In genomic region chr2:30872669-30873068, GRCm38 (mm10) we compare ENCODE assay signal across 18 mouse cellular contexts. TPM values are rescaled to one million over a fixed set of nuclear protein-coding genes. Genes with fewer than 3 reads are reported as not detected.
DNase-seq lines count a peak whose midpoint lies in the region; ATAC-seq lines count a peak whose summit lies in the region.
"Had no signal": no experiment of that assay in that cellular context is flagged by ENCODE, and none has a peak within 500 bp of the region (broad histone marks: within the 10 kb centered on the region; RNA-seq: fewer than 3 reads in every experiment).

No protein-coding gene starts in this region.

- no peak for ATAC-seq in forebrain, embryonic 14.5 days
- ATAC-seq in forebrain, embryonic 16.5 days, result no peak
- ATAC-seq in hindbrain, embryonic 11.5 days (ENCODE audit: low FRiP score), result no peak
- ATAC-seq in hindbrain, embryonic 16.5 days, result no peak
- ATAC-seq in embryonic facial prominence, embryonic 11.5 days (replicated peaks; ENCODE audit: insufficient number of reproducible peaks, low FRiP score, low TSS enrichment, low read depth), result 0 out of 2 replicates have a peak, but pooled peaks have one; percentile 40
- peak; percentile 53 for ATAC-seq in limb, embryonic 13.5 days (ENCODE audit: low FRiP score, low read depth)
- no peak for ATAC-seq in CD4-positive, CD25-positive, alpha-beta regulatory T cell, adult 4 months
- ATAC-seq: hindbrain, postnatal 0 days had no signal

- peaks cover 14% of the 10 kb centered on the region; the same call in 1 of the 2 replicates for H3K4me1 ChIP-seq in forebrain, embryonic 14.5 days (ENCODE audit: control insufficient read depth, insufficient read depth, low read length)
- H3K4me1 ChIP-seq in forebrain, embryonic 16.5 days (replicated peaks; ENCODE audit: control insufficient read depth, insufficient read depth, low read length), result peaks cover 16% of the 10 kb centered on the region
- peaks cover 2% of the 10 kb centered on the region; the same call in 1 of the 2 replicates for H3K4me1 ChIP-seq in hindbrain, embryonic 11.5 days (replicated peaks; ENCODE audit: control insufficient read depth, insufficient read depth, low read length)
- H3K4me1 ChIP-seq in hindbrain, embryonic 16.5 days (ENCODE audit: control insufficient read depth, insufficient read depth, low read depth, low read length), result peaks cover 2% of the 10 kb centered on the region; the same call in 1 of the 2 replicates
- peaks cover 24% of the 10 kb centered on the region for H3K4me1 ChIP-seq in embryonic facial prominence, embryonic 11.5 days (ENCODE audit: control insufficient read depth, insufficient read depth, low read length)
- H3K4me1 ChIP-seq in limb, embryonic 13.5 days, result peaks cover 72% of the 10 kb centered on the region

- peak; percentile 19 for DNase-seq in forebrain, embryonic 14.5 days (ENCODE audit: low spot score)
- DNase-seq in hindbrain, embryonic 11.5 days (ENCODE audit: low spot score), result no peak
- peak; percentile 90 for DNase-seq in embryonic facial prominence, embryonic 11.5 days (ENCODE audit: low spot score)
- no peak for DNase-seq in layer of hippocampus, postnatal 14 days (ENCODE audit: low spot score in 2 of 2)
- DNase-seq: adrenal gland, postnatal 25 days; B cell, adult 2 months; cerebellum, postnatal 25 days; gastrocnemius, postnatal 25 days; kidney, adult 8-10 months; right cerebral cortex, postnatal 25 days; thymus, adult 18-20 months had no signal

- H3K27me3 ChIP-seq in forebrain, embryonic 14.5 days (replicated peaks; ENCODE audit: control insufficient read depth, insufficient read depth, low read length), result no peaks in the 10 kb centered on the region
- H3K27me3 ChIP-seq in forebrain, embryonic 16.5 days (replicated peaks; ENCODE audit: control insufficient read depth, insufficient read depth, low read length), result no peaks in the 10 kb centered on the region
- no peaks in the 10 kb centered on the region for H3K27me3 ChIP-seq in hindbrain, embryonic 11.5 days (ENCODE audit: control insufficient read depth, insufficient read depth, low read length)
- H3K27me3 ChIP-seq in hindbrain, embryonic 16.5 days (replicated peaks; ENCODE audit: control insufficient read depth, insufficient read depth, low read length), result no peaks in the 10 kb centered on the region
- H3K27me3 ChIP-seq in embryonic facial prominence, embryonic 11.5 days (ENCODE audit: control insufficient read depth, insufficient read depth, low read length), result no peaks in the 10 kb centered on the region
- no peaks in the 10 kb centered on the region for H3K27me3 ChIP-seq in limb, embryonic 13.5 days

- H3K4me3 ChIP-seq in forebrain, embryonic 14.5 days (ENCODE audit: low read depth, low read length), result no peak overlapping the region
- no peak overlapping the region for H3K4me3 ChIP-seq in forebrain, embryonic 16.5 days (replicated peaks; ENCODE audit: low read length)
- H3K4me3 ChIP-seq in hindbrain, embryonic 11.5 days (ENCODE audit: low read depth, low read length), result no peak overlapping the region
- no peak overlapping the region for H3K4me3 ChIP-seq in hindbrain, embryonic 16.5 days (ENCODE audit: low read length)
- H3K4me3 ChIP-seq in embryonic facial prominence, embryonic 11.5 days (ENCODE audit: low read depth, low read length), result no peak overlapping the region
- no peak overlapping the region for H3K4me3 ChIP-seq in limb, embryonic 13.5 days
- H3K4me3 ChIP-seq: midbrain, embryonic 10.5 days; myocyte had no signal

- H3K36me3 ChIP-seq in forebrain, embryonic 14.5 days (ENCODE audit: control insufficient read depth, insufficient read depth, low read length), result no peaks in the 10 kb centered on the region
- H3K36me3 ChIP-seq in forebrain, embryonic 16.5 days (ENCODE audit: control insufficient read depth, insufficient read depth), result no peaks in the 10 kb centered on the region
- no peaks in the 10 kb centered on the region for H3K36me3 ChIP-seq in hindbrain, embryonic 11.5 days (ENCODE audit: control insufficient read depth, insufficient read depth, low read length)
- no peaks in the 10 kb centered on the region for H3K36me3 ChIP-seq in hindbrain, embryonic 16.5 days (ENCODE audit: control insufficient read depth, insufficient read depth, low read length)
- no peaks in the 10 kb centered on the region for H3K36me3 ChIP-seq in embryonic facial prominence, embryonic 11.5 days (replicated peaks; ENCODE audit: control insufficient read depth, insufficient read depth, low read depth, low read length)
- H3K36me3 ChIP-seq in limb, embryonic 13.5 days, result peaks cover 9% of the 10 kb centered on the region; the same call in 1 of the 2 replicates
- H3K36me3 ChIP-seq: midbrain, embryonic 10.5 days had no signal

- no peak overlapping the region for H3K9ac ChIP-seq in forebrain, embryonic 14.5 days (ENCODE audit: low read length)
- H3K9ac ChIP-seq in forebrain, embryonic 16.5 days (replicated peaks; ENCODE audit: low read depth, low read length), result no peak overlapping the region
- H3K9ac ChIP-seq in hindbrain, embryonic 11.5 days (ENCODE audit: low read depth, low read length), result no peak overlapping the region
- no peak overlapping the region for H3K9ac ChIP-seq in hindbrain, embryonic 16.5 days (ENCODE audit: low read depth, low read length)
- H3K9ac ChIP-seq in embryonic facial prominence, embryonic 11.5 days (replicated peaks; ENCODE audit: low read length), result peak overlapping the region; percentile 22; the same call in 1 of the 2 replicates
- H3K9ac ChIP-seq in limb, embryonic 13.5 days, result peak overlapping the region; percentile 55

- no peak overlapping the region for H3K4me2 ChIP-seq in forebrain, embryonic 14.5 days (ENCODE audit: low read length)
- H3K4me2 ChIP-seq in forebrain, embryonic 16.5 days (ENCODE audit: low read length), result no peak overlapping the region
- H3K4me2 ChIP-seq in hindbrain, embryonic 11.5 days (replicated peaks; ENCODE audit: low read depth, low read length), result no peak overlapping the region
- no peak overlapping the region for H3K4me2 ChIP-seq in hindbrain, embryonic 16.5 days (ENCODE audit: low read length)
- H3K4me2 ChIP-seq in embryonic facial prominence, embryonic 11.5 days (ENCODE audit: low read depth, low read length), result no peak overlapping the region
- H3K4me2 ChIP-seq in limb, embryonic 13.5 days (replicated peaks), result peak overlapping the region; percentile 32; the same call in 1 of the 2 replicates

- H3K27ac ChIP-seq in forebrain, embryonic 14.5 days (ENCODE audit: low read depth, low read length), result no peak overlapping the region
- H3K27ac ChIP-seq in forebrain, embryonic 16.5 days (ENCODE audit: low read length), result no peak overlapping the region
- peak overlapping the region; percentile 6; the same call in 1 of the 2 replicates for H3K27ac ChIP-seq in hindbrain, embryonic 11.5 days (ENCODE audit: low read depth, low read length)
- no peak overlapping the region for H3K27ac ChIP-seq in hindbrain, embryonic 16.5 days (ENCODE audit: low read depth, low read length)
- peak overlapping the region; percentile 86 for H3K27ac ChIP-seq in embryonic facial prominence, embryonic 11.5 days (replicated peaks; ENCODE audit: low read depth, low read length)
- H3K27ac ChIP-seq in limb, embryonic 13.5 days, result peak overlapping the region; percentile 93
- H3K27ac ChIP-seq: hindbrain, postnatal 0 days; midbrain, embryonic 10.5 days had no signal

- no peaks in the 10 kb centered on the region for H3K9me3 ChIP-seq in forebrain, embryonic 14.5 days (replicated peaks; ENCODE audit: control insufficient read depth, low read length)
- H3K9me3 ChIP-seq in forebrain, embryonic 16.5 days (ENCODE audit: control insufficient read depth, low read length), result no peaks in the 10 kb centered on the region
- H3K9me3 ChIP-seq in hindbrain, embryonic 11.5 days (ENCODE audit: control insufficient read depth, low read length), result no peaks in the 10 kb centered on the region
- no peaks in the 10 kb centered on the region for H3K9me3 ChIP-seq in hindbrain, embryonic 16.5 days (ENCODE audit: control insufficient read depth, low read length)
- H3K9me3 ChIP-seq in embryonic facial prominence, embryonic 11.5 days (replicated peaks; ENCODE audit: control insufficient read depth, low read length), result no peaks in the 10 kb centered on the region
- no peaks in the 10 kb centered on the region for H3K9me3 ChIP-seq in limb, embryonic 13.5 days
- H3K9me3 ChIP-seq: midbrain, embryonic 10.5 days had no signal

- WGBS in forebrain, embryonic 14.5 days, result 73% methylated on average over 6 of the region's 6 CpGs
- 64% methylated on average over 6 of the region's 6 CpGs for WGBS in forebrain, embryonic 16.5 days
- WGBS in hindbrain, embryonic 11.5 days, result 82% methylated on average over 6 of the region's 6 CpGs
- 79% methylated on average over 6 of the region's 6 CpGs for WGBS in hindbrain, embryonic 16.5 days
- whole genome bisulfite sequencing in embryonic facial prominence, embryonic 11.5 days, result 53% methylated on average over 6 of the region's 6 CpGs
- 12% methylated on average over 6 of the region's 6 CpGs for WGBS in limb, embryonic 13.5 days

RNA-seq across cellular contexts. Expression of gene Prrx2, which starts 37.9 kb away (rescaled TPM):
- 2.9 and 3.0 TPM in 2 replicates for polyA plus RNA-seq in forebrain, embryonic 14.5 days (2014; fragmentation: Nextera tagmentation; extraction: Ambion mirVana)
- 1.9 and 4.0 TPM in 2 replicates for polyA plus RNA-seq in forebrain, embryonic 16.5 days (2015; fragmentation: Nextera tagmentation; extraction: Ambion mirVana)
- 36.7 and 39.7 TPM in 2 replicates for polyA plus RNA-seq in hindbrain, embryonic 11.5 days (2014; fragmentation: Nextera tagmentation; extraction: Ambion mirVana)
- polyA plus RNA-seq in hindbrain, embryonic 16.5 days (2015; fragmentation: Nextera tagmentation; extraction: Ambion mirVana), result 2.3 and 2.5 TPM in 2 replicates
- 106 and 109 TPM in 2 replicates for polyA plus RNA-seq in embryonic facial prominence, embryonic 11.5 days (2014; fragmentation: Nextera tagmentation; extraction: Ambion mirVana)
- 93.6 and 102 TPM in 2 replicates for polyA plus RNA-seq in limb, embryonic 13.5 days (2015; fragmentation: Nextera tagmentation; extraction: Ambion mirVana)
- total RNA-seq in layer of hippocampus, postnatal 14 days (2021), result 1 to 10 TPM; 2.9 to 5.0 TPM
- not detected for polyA plus RNA-seq in CD4-positive, CD25-positive, alpha-beta regulatory T cell, adult 4 months (2017; shearing (Covaris generic))

RNA-seq across cellular contexts. Expression of gene Asb6, which starts 42.5 kb away (rescaled TPM):
- 35.9 and 39.9 TPM in 2 replicates for polyA plus RNA-seq in forebrain, embryonic 14.5 days (2014; fragmentation: Nextera tagmentation; extraction: Ambion mirVana)
- 41.2 and 47.2 TPM in 2 replicates for polyA plus RNA-seq in forebrain, embryonic 16.5 days (2015; fragmentation: Nextera tagmentation; extraction: Ambion mirVana)
- polyA plus RNA-seq in hindbrain, embryonic 11.5 days (2014; fragmentation: Nextera tagmentation; extraction: Ambion mirVana), result 26.0 and 28.5 TPM in 2 replicates
- 44.9 and 47.2 TPM in 2 replicates for polyA plus RNA-seq in hindbrain, embryonic 16.5 days (2015; fragmentation: Nextera tagmentation; extraction: Ambion mirVana)
- 27.6 and 35.7 TPM in 2 replicates for polyA plus RNA-seq in embryonic facial prominence, embryonic 11.5 days (2014; fragmentation: Nextera tagmentation; extraction: Ambion mirVana)
- 38.7 and 39.2 TPM in 2 replicates for polyA plus RNA-seq in limb, embryonic 13.5 days (2015; fragmentation: Nextera tagmentation; extraction: Ambion mirVana)
- 10 to 100 TPM; 33.7 to 34.9 TPM for total RNA-seq in layer of hippocampus, postnatal 14 days (2021)
- 10 to 100 TPM; 33.1 to 65.6 TPM for polyA plus RNA-seq in CD4-positive, CD25-positive, alpha-beta regulatory T cell, adult 4 months (2017; shearing (Covaris generic))

RNA-seq across cellular contexts. Expression of gene Ptges, which starts 57.0 kb away (rescaled TPM):
- polyA plus RNA-seq in forebrain, embryonic 14.5 days (2014; fragmentation: Nextera tagmentation; extraction: Ambion mirVana), result 2.6 and 3.3 TPM in 2 replicates
- 3.3 and 4.4 TPM in 2 replicates for polyA plus RNA-seq in forebrain, embryonic 16.5 days (2015; fragmentation: Nextera tagmentation; extraction: Ambion mirVana)
- polyA plus RNA-seq in hindbrain, embryonic 11.5 days (2014; fragmentation: Nextera tagmentation; extraction: Ambion mirVana), result 5.5 and 5.6 TPM in 2 replicates
- polyA plus RNA-seq in hindbrain, embryonic 16.5 days (2015; fragmentation: Nextera tagmentation; extraction: Ambion mirVana), result 6.3 and 6.9 TPM in 2 replicates
- 9.1 and 9.3 TPM in 2 replicates for polyA plus RNA-seq in embryonic facial prominence, embryonic 11.5 days (2014; fragmentation: Nextera tagmentation; extraction: Ambion mirVana)
- 14.1 and 16.4 TPM in 2 replicates for polyA plus RNA-seq in limb, embryonic 13.5 days (2015; fragmentation: Nextera tagmentation; extraction: Ambion mirVana)
- total RNA-seq in layer of hippocampus, postnatal 14 days (2021), result 1 to 10 TPM; 4.4 to 5.8 TPM
- polyA plus RNA-seq in CD4-positive, CD25-positive, alpha-beta regulatory T cell, adult 4 months (2017; shearing (Covaris generic)), result not detected

Comparison
In these comparisons a context has a peak if more than half of its experiments do, and no peak if none do; other contexts are left out.
1. H3K27ac ChIP-seq: peak in hindbrain, embryonic 11.5 days (single experiment), embryonic facial prominence, embryonic 11.5 days (single experiment) and limb, embryonic 13.5 days (single experiment); none in forebrain, embryonic 14.5 days (single experiment), forebrain, embryonic 16.5 days (single experiment) and hindbrain, embryonic 16.5 days (single experiment).
2. ATAC-seq: peak in embryonic facial prominence, embryonic 11.5 days (single experiment) and limb, embryonic 13.5 days (single experiment); none in forebrain, embryonic 14.5 days (single experiment), forebrain, embryonic 16.5 days (single experiment), hindbrain, embryonic 11.5 days (single experiment), hindbrain, embryonic 16.5 days (single experiment) and CD4-positive, CD25-positive, alpha-beta regulatory T cell, adult 4 months (single experiment).
3. DNase-seq: peak in forebrain, embryonic 14.5 days (single experiment) and embryonic facial prominence, embryonic 11.5 days (single experiment); none in hindbrain, embryonic 11.5 days (single experiment) and layer of hippocampus, postnatal 14 days (0 of 2).
4. H3K9ac ChIP-seq: peak in embryonic facial prominence, embryonic 11.5 days (single experiment) and limb, embryonic 13.5 days (single experiment); none in forebrain, embryonic 14.5 days (single experiment), forebrain, embryonic 16.5 days (single experiment), hindbrain, embryonic 11.5 days (single experiment) and hindbrain, embryonic 16.5 days (single experiment).